Mouse (Mus musculus) neural tube, embryonic 13.5 days (tissue): ENCODE results near the gene Acot7. TPM values are rescaled to one million over a fixed set of nuclear protein-coding genes. Genes with fewer than 3 reads are reported as not detected.

Experiments
- ATAC-seq: fragments of 200-750 bp; cut with Nextera tagmentation; 2 replicates; pipeline ENCODE4 v1.8.0; 2017; ENCODE audit warnings: low read depth, mild to moderate bottlenecking, moderate TSS enrichment, moderate library complexity
- H3K27ac ChIP-seq: fragments of 300-500 bp; sonication (generic); replicated peaks from 2 replicates; pipeline ENCODE4 v1.5.1; 2015; ENCODE audit warnings: moderate library complexity, mild to moderate bottlenecking, inconsistent platforms
- H3K27me3 ChIP-seq: fragments of 300-500 bp; sonication (generic); 2 replicates; pipeline ENCODE4 v1.6.1; 2015; ENCODE audit warnings: mild to moderate bottlenecking, inconsistent platforms
- H3K36me3 ChIP-seq: fragments of 300-500 bp; sonication (generic); 2 replicates; pipeline ENCODE4 v1.6.1; 2015; ENCODE audit warnings: mild to moderate bottlenecking, inconsistent platforms
- H3K4me1 ChIP-seq: fragments of 300-500 bp; sonication (generic); replicated peaks from 2 replicates; pipeline ENCODE4 v1.6.1; 2015; ENCODE audit warnings: inconsistent platforms
- H3K4me2 ChIP-seq: fragments of 300-500 bp; sonication (generic); 2 replicates; pipeline ENCODE4 v1.6.1; 2015; ENCODE audit warnings: inconsistent platforms, mild to moderate bottlenecking, moderate library complexity
- H3K4me3 ChIP-seq: fragments of 300-500 bp; sonication (generic); 2 replicates; pipeline ENCODE4 v1.5.1; 2015; ENCODE audit warnings: mild to moderate bottlenecking, inconsistent platforms
- H3K9ac ChIP-seq: fragments of 300-500 bp; sonication (generic); 2 replicates; pipeline ENCODE4 v1.6.1; 2015; ENCODE audit warnings: moderate library complexity, mild to moderate bottlenecking, inconsistent platforms
- H3K9me3 ChIP-seq: fragments of 300-500 bp; sonication (generic); 2 replicates; pipeline ENCODE4 v1.6.1; 2016; ENCODE audit warnings: inconsistent platforms
- WGBS: fragments of 180-500 bp; shearing (Covaris S2); methylation state at CpG from one replicate; pipeline ENCODE4 v1.1.7; 2015; 5-methylcytosine and 5-hydroxymethylcytosine counted together
- polyA plus RNA-seq: library from polyadenylated mRNA; unstranded; fragments of >200 nt; fragmentation: Nextera tagmentation; extraction: Ambion mirVana; gene quantifications from 2 replicates; pipeline ENCODE4 v1.2.1, GENCODE M21; 2015

Acot7 gene
- polyA plus RNA-seq, 1 experiment from 2014 or later: 346 TPM

GRCm38 (mm10) chr4:152296874-152297861 lies 119.2 kb downstream of the Acot7 start, which contains the start of gene Icmt:
Gene Icmt (plus strand): TSS chr4:152297227.
- WGBS: under 1% methylated on average over 118 of the region's 119 CpGs
- peak; percentile 94 for ATAC-seq
- Histone ChIP-seq H3K27me3 (peaks cover 39% of the 10 kb centered on the region), H3K4me2 (peak within 1 kb of the TSS; percentile 98), H3K9me3 (no peaks in the 10 kb centered on the region), H3K27ac (peak within 1 kb of the TSS; percentile 86), H3K4me3 (peak within 1 kb of the TSS; percentile 96), H3K4me1 (peaks cover 43% of the 10 kb centered on the region), H3K36me3 (peaks cover 25% of the 10 kb centered on the region), H3K9ac (peak within 1 kb of the TSS; percentile 97)

- no peaks in the 10 kb centered on the region for H3K9me3 ChIP-seq
- H3K4me3 ChIP-seq: no peak overlapping the region
- H3K27ac ChIP-seq: no peak overlapping the region
- no peak for ATAC-seq
- peaks cover 26% of the 10 kb centered on the region for H3K4me1 ChIP-seq
- peaks cover 42% of the 10 kb centered on the region for H3K36me3 ChIP-seq
- peak overlapping the region; percentile 98; the same call in 1 of the 2 replicates for H3K4me2 ChIP-seq
- WGBS: 91% methylated on average over 14 of the region's 14 CpGs
- H3K9ac ChIP-seq: peak overlapping the region; percentile 97; the same call in 1 of the 2 replicates
- H3K27me3 ChIP-seq: peaks cover 22% of the 10 kb centered on the region
Observed at GRCm38 (mm10) chr4:152298836-152299235, 120.9 kb downstream of the Acot7 start.

GRCm38 (mm10) chr4:152300375-152300774 lies 122.4 kb downstream of the Acot7 start:
- H3K27ac ChIP-seq: no peak overlapping the region
- no peak for ATAC-seq
- H3K4me2 ChIP-seq: no peak overlapping the region
- no peak overlapping the region for H3K9ac ChIP-seq
- H3K4me3 ChIP-seq: no peak overlapping the region
- peaks cover 51% of the 10 kb centered on the region for H3K36me3 ChIP-seq
- H3K27me3 ChIP-seq: peaks cover 7% of the 10 kb centered on the region
- H3K4me1 ChIP-seq: peaks cover 30% of the 10 kb centered on the region
- WGBS: 91% methylated on average over 8 of the region's 8 CpGs
- no peaks in the 10 kb centered on the region for H3K9me3 ChIP-seq

GRCm38 (mm10) chr4:152302012-152302411 lies 124.1 kb downstream of the Acot7 start:
- no peaks in the 10 kb centered on the region for H3K9me3 ChIP-seq
- H3K36me3 ChIP-seq: peaks cover 51% of the 10 kb centered on the region
- H3K27ac ChIP-seq: no peak overlapping the region
- H3K9ac ChIP-seq: no peak overlapping the region
- no peak overlapping the region for H3K4me2 ChIP-seq
- H3K27me3 ChIP-seq: no peaks in the 10 kb centered on the region
- ATAC-seq: no peak
- no peak overlapping the region for H3K4me3 ChIP-seq
- H3K4me1 ChIP-seq: peaks cover 40% of the 10 kb centered on the region
- 81% methylated on average over 11 of the region's 11 CpGs for WGBS

- no peak overlapping the region for H3K9ac ChIP-seq
- no peak overlapping the region for H3K4me3 ChIP-seq
- no peak overlapping the region for H3K27ac ChIP-seq
- peaks cover 39% of the 10 kb centered on the region for H3K4me1 ChIP-seq
- H3K27me3 ChIP-seq: no peaks in the 10 kb centered on the region
- peaks cover 58% of the 10 kb centered on the region for H3K36me3 ChIP-seq
- 91% methylated on average over 10 of the region's 10 CpGs for WGBS
- ATAC-seq: no peak
- H3K9me3 ChIP-seq: no peaks in the 10 kb centered on the region
- no peak overlapping the region for H3K4me2 ChIP-seq
Observed at GRCm38 (mm10) chr4:152303172-152303571, 125.2 kb downstream of the Acot7 start.

- WGBS: 87% methylated on average over 6 of the region's 6 CpGs
- H3K27ac ChIP-seq: no peak overlapping the region
- no peak overlapping the region for H3K4me3 ChIP-seq
- no peak overlapping the region for H3K4me2 ChIP-seq
- peaks cover 62% of the 10 kb centered on the region for H3K36me3 ChIP-seq
- no peak for ATAC-seq
- H3K9ac ChIP-seq: no peak overlapping the region
- H3K27me3 ChIP-seq: peaks cover 2% of the 10 kb centered on the region
- no peaks in the 10 kb centered on the region for H3K9me3 ChIP-seq
- peaks cover 30% of the 10 kb centered on the region for H3K4me1 ChIP-seq
Observed at GRCm38 (mm10) chr4:152304685-152305084, 126.8 kb downstream of the Acot7 start.

- no peak for ATAC-seq
- peaks cover 52% of the 10 kb centered on the region for H3K36me3 ChIP-seq
- peak overlapping the region; percentile 22 for H3K9ac ChIP-seq
Observed at GRCm38 (mm10) chr4:152305991-152306390, 128.1 kb downstream of the Acot7 start.

GRCm38 (mm10) chr4:152307542-152307941 lies 129.6 kb downstream of the Acot7 start:
- WGBS: 80% methylated on average over 9 of the region's 9 CpGs
- Histone ChIP-seq H3K4me2 (no peak overlapping the region), H3K4me3 (no peak overlapping the region), H3K27ac (no peak overlapping the region), H3K4me1 (peaks cover 34% of the 10 kb centered on the region), H3K27me3 (peaks cover 30% of the 10 kb centered on the region), H3K36me3 (peaks cover 36% of the 10 kb centered on the region), H3K9me3 (no peaks in the 10 kb centered on the region), H3K9ac (no peak overlapping the region)
- no peak for ATAC-seq

More at GRCm38 (mm10) chr4:152305991-152306390, 128.1 kb downstream of the Acot7 start:
- no peak overlapping the region for H3K4me2 ChIP-seq
- H3K4me1 ChIP-seq: peaks cover 30% of the 10 kb centered on the region
- H3K4me3 ChIP-seq: no peak overlapping the region
- H3K9me3 ChIP-seq: no peaks in the 10 kb centered on the region
- peak overlapping the region; percentile 69 for H3K27ac ChIP-seq
- H3K27me3 ChIP-seq: peaks cover 15% of the 10 kb centered on the region
- 42% methylated on average over 6 of the region's 6 CpGs for WGBS

GRCm38 (mm10) chr4:152312186-152312585 lies 134.3 kb downstream of the Acot7 start:
- no peak for ATAC-seq
- H3K9ac ChIP-seq: 0 out of 2 replicates have a peak overlapping the region, but pooled peaks have one; percentile 67
- H3K4me2 ChIP-seq: peak overlapping the region; percentile 59
- no peak overlapping the region for H3K27ac ChIP-seq
- peaks cover 14% of the 10 kb centered on the region; the same call in 1 of the 2 replicates for H3K36me3 ChIP-seq
- WGBS: 4% methylated on average over 14 of the region's 14 CpGs
- H3K4me1 ChIP-seq: peaks cover 37% of the 10 kb centered on the region
- peaks cover 77% of the 10 kb centered on the region for H3K27me3 ChIP-seq
- H3K4me3 ChIP-seq: peak overlapping the region; percentile 34
- H3K9me3 ChIP-seq: no peaks in the 10 kb centered on the region

- Histone ChIP-seq H3K9me3 (no peaks in the 10 kb centered on the region), H3K4me2 (peak overlapping the region; percentile 59), H3K4me3 (peak overlapping the region; percentile 34), H3K9ac (peak overlapping the region; percentile 67), H3K4me1 (peaks cover 32% of the 10 kb centered on the region), H3K27me3 (peaks cover 87% of the 10 kb centered on the region), H3K36me3 (peaks cover 7% of the 10 kb centered on the region; the same call in 1 of the 2 replicates), H3K27ac (no peak overlapping the region)
- under 1% methylated on average over 29 of the region's 29 CpGs for WGBS
- peak; percentile 54 for ATAC-seq
Observed at GRCm38 (mm10) chr4:152313211-152313632, 135.3 kb downstream of the Acot7 start.

GRCm38 (mm10) chr4:152313934-152314333 lies 136.0 kb downstream of the Acot7 start:
- 0 out of 2 replicates have a peak, but pooled peaks have one; percentile 20 for ATAC-seq
- Histone ChIP-seq H3K36me3 (peaks cover 2% of the 10 kb centered on the region; the same call in 1 of the 2 replicates), H3K4me3 (peak overlapping the region; percentile 34), H3K27me3 (peaks cover 94% of the 10 kb centered on the region), H3K9me3 (no peaks in the 10 kb centered on the region), H3K4me1 (peaks cover 39% of the 10 kb centered on the region), H3K4me2 (peak overlapping the region; percentile 59), H3K27ac (no peak overlapping the region), H3K9ac (peak overlapping the region; percentile 67; the same call in 1 of the 2 replicates)
